Mouse (Mus musculus): ENCODE data around the gene Mrps7. TPM values are rescaled to one million over a fixed set of nuclear protein-coding genes. Genes with fewer than 3 reads are reported as not detected.

Gene Mrps7
- 10 to 100 TPM; 47.4 to 49.8 TPM for total RNA-seq (2021)
- long read RNA-seq, experiment 1, transcript Mrps7-201 (5 exons, 1,962 nt), result major isoform, 88 of 105 reads
- long read RNA-seq, experiment 1, partial matches to known transcripts, result 5 of 105 reads
- long read RNA-seq, experiment 1, other reads (novel, unspliced or antisense), result 9 of 105 reads
- long read RNA-seq, experiment 2, transcript Mrps7-201 (5 exons, 1,962 nt), result major isoform, 56 of 67 reads
- long read RNA-seq, experiment 2, partial matches to known transcripts, result 3 of 67 reads
- long read RNA-seq, experiment 2, other reads (novel, unspliced or antisense), result 6 of 67 reads

DNA sequence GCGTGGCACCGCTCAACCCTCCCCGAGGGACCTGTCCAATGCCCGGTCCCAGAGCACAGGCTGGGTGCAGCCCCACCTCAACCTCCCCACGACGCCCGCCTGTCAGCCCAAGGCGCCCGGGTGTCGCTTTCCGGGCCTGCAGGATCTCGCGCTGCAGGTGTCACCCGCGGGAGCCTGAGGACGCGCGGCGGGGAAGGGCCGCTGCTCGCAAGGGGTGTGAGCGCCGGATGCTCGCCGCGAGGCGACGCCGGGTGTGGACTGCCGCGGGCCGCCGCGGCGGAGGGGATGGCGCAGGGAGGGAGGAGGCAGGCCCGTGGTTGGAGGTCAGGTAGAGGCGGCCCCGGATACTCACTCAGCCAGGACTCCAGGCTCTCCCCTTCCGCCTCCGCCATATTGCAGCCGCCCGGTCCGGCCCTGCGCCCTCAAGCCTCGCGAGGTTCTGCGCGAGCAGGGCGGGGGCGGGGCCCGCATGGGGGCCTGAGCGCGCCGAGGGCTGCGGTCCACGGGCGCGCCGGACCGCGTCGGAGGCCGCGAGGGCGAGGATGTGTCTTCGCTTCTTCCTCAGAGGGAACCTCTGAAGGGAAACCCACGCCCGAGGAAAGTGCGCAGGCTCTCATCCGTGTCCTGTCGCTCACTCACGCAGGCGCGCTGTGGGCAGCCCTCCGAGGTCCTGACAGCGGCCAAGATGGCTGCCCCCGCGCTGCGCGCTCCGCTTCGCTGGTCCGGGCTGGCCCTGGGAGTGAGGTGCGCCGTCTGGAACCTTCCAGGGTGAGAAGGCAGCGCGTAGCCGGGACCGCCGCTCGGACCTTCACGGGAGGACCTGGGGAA, at the start of gene Mrps7, which contains the start of gene Gga3:
Gene Mrps7 (plus strand): TSS at position 450 of the 828 bp plus-strand sequence.
Gene Gga3 (minus strand): TSS at position 576 of the 828 bp plus-strand sequence.
- peak; percentile 87 to 89 for DNase-seq (ENCODE audit: low spot score in 2 of 2)
- intact Hi-C loops (cut with DNase I), result loop anchor here (10.0 kb wide), 1 partner anchor 109 kb away; the partner anchor contains the start of gene Nt5c

DNA sequence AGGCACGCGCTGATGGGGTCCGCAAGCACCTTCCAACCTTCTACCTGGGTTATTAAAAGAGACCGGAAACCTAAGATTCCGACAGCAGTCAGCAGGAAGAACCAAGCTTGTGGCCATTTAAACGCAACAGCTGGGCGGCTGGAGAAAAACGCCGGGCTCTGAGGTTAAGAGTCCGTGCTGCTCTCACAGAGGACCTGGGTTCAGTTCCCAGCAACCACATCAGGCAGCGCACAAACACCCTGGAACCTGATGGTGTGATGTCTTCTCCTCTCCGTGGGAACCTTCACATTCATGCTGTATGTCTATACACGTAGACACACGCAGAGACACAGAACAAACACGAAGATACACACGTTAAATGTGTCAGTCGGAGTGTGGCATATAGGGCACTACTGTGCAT, 48.0 kb upstream of the Mrps7 start:
- intact Hi-C loops (cut with DNase I), result no loop called here
- DNase-seq (ENCODE audit: low spot score in 2 of 2), result no peak

DNA sequence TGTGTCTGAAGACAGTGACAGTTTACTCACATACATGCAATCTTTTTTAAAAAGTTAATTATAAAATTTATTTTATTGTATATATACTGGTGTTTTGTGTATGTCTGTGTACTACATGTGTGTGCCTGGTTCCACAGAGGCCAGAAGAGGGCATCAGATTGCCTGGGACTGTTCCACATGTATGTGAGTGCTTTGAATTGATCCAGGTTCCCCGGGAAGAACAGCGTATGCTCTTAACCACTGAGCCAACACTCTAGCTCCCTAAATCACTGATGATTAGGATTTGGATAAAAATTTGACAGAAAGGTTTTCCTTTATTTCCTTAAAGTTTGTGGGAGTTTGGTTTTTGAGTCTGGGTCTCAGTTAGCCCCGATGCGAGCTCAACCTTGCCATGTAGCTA, 40.3 kb upstream of the Mrps7 start:
- DNase-seq (ENCODE audit: low spot score in 2 of 2), result no peak
- intact Hi-C loops (cut with DNase I), result no loop called here

DNA sequence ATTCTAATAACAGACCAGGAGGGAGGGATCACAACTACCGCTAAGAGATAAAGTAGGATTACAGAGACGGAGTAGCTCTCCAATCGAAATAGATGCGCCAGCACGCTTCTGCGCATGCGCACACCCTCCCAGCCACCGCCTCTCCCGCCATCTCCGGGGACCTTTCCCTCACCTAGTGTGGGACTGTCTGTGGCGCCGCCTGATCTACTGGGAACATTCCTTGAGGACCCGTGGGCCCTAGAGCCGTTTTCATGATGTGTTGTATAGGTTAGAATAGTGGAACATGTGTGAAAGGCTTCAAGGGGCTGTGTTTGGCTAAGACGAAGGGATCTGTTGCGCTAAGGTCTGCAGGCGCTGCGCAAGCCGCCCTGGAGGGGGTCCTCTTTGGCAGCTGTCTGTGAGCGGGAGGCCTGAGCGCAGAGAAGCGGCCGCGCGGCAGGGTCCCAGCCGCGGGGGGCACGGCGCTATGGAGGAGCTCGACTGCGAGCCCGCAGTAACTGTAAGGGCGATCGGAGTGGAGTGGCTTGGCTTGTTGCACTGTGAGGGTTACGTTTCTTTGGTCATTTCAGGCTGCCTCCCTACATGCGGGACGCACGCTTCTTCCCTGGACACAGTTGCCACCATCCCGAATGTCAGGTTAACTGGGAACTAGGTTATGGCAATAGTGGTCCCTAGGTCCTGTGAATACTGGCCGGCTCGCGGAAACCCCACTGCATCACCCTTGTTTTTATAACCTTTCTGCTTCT, 39.5 kb upstream of the Mrps7 start, which contains the start of gene Nup85:
Gene Nup85 (plus strand): TSS at position 371 of the 746 bp plus-strand sequence.
- DNase-seq (ENCODE audit: low spot score in 2 of 2), result peak; percentile 97 to 98
- intact Hi-C loops (cut with DNase I), result no loop called here

DNA sequence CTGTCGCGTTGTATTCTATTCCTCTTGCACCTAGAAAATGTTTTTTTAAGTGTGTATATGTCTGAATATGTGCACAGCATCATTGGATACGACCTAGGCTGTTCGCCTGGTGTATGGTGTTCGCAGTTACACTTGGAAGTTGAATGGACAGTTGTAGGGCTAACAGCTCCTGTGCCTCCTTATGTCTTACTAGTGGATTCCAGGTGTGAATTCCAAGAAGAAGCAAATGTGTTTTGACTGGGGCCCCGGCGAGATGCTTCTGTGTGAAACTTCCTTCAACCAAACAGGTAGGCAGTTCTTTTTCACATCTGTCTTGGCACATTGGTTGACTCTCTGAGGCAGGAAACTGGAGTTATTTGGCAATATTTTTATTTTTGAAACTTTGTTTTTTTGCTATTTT, 38.8 kb upstream of the Mrps7 start:
- no peak for DNase-seq (ENCODE audit: low spot score in 2 of 2)
- intact Hi-C loops (cut with DNase I), result no loop called here

DNA sequence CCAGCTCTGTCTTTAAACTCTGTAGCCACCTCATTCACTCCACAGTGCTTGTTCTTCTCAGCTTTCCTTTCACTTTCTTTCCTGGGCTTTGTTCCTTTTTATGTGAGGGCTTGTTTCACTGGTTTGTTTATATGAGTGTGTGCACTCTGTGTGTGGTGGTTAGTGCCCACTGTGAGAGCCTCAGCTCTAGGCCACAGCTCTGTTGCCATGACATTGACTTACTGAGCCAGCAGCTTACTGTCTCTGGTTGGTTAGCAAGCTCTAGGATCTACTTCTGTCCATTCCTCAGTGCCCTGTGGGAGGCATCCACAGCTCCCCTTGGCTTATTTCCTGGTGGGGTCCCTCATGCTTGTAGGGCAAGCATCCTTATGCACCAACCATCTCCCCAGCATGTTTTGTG, 24.6 kb upstream of the Mrps7 start:
- intact Hi-C loops (cut with DNase I), result no loop called here
- DNase-seq (ENCODE audit: low spot score in 2 of 2), result no peak

DNA sequence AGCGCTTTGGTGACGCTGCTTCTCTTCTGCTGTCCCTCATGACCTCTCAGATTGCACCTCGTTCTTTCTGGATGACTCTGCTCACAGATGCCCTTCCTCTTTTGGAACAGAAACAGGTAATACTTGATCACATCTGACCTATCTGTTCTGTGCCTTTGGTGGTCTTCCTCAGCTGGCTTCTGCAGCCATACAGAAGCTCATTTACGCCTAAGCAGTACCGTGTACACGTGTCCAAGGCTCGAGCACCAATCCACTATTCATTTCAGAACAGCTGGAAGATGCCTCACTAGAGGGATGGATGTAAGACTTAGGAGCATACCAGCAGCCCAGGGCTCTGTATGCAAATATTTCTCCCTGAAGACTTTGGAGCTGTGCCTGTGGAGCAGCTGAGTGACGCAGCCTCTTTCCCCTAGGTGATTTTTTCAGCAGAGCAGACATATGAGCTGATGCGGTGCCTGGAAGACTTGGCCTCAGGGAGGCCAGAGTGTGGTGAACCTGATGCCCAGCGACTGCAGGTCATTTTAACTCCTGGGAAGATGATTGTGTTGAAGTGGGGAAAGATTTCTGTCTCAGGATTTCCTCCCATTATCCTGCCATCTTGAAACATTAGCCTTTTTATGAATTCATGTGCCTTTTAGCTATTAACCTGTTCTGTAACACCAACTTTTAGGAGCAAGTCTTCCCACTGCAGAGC, 20.7 kb upstream of the Mrps7 start:
- no peak for DNase-seq (ENCODE audit: low spot score in 2 of 2)
- intact Hi-C loops (cut with DNase I), result loop anchor here (10.0 kb wide), 1 partner anchor 98 kb away; no protein-coding TSS in a partner anchor

DNA sequence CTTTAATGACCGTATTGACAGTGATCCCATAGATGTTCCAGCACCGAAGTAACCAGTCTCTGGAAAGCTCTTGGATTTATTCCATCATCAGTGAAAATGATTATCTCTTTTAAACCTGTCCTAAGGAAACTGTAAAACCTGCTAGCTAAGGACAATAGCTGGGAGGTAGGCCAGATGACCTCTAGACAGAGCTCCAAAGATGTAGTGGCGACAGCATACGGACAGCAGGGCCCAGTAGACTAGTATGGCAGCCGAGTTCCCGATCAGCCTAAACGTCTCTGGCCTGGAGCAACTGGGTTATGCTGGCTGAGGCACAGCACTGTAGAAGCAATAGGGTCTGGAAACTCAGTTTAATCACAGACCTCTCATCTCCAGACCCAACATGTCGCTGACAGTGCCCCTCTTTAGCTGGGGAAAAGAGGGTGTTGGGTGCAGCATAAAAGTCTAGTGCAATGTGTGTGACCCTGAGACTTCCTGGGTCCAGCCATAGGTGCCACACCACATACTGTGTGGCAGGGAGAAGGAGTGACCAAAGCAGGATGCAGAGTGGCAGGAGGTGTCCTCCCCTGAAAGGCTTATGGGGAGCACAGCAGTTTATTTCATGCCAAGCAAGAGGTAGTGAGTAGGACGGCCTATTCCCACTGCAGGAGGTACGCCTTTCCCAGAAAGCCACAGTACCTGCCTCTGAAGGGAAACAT, 19.2 kb upstream of the Mrps7 start:
- intact Hi-C loops (cut with DNase I), result loop anchor here (10.0 kb wide), 1 partner anchor 100 kb away; no protein-coding TSS in a partner anchor
- DNase-seq (ENCODE audit: low spot score in 2 of 2), result no peak

DNA sequence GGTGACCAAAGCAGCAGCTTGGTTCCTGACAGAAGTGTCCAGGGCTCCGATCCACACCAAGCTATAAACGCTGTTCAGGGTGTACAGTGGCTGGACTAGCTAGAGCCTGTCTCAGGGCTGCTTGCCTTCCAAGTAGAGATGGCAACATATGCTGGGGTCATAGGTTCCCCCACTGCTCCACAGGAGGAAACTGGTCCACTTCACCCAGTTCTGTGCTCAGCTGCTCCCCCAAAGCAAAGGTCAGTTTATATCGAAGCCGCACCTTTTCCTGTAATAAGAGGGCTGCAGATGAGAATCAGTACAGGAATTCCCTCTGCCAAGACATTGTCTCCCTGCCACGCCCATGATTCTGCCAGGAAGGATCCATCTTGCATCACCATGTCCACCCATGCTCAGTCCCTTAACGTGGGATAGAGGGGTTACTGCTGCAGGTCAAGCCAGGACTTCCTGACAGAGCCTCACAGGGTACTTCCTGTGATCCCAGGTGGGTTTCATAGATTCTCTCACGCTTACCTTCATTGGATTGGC, 18.1 kb upstream of the Mrps7 start:
- intact Hi-C loops (cut with DNase I), result loop anchor here (10.0 kb wide), 1 partner anchor 101 kb away; no protein-coding TSS in a partner anchor
- no peak for DNase-seq (ENCODE audit: low spot score in 2 of 2)

DNA sequence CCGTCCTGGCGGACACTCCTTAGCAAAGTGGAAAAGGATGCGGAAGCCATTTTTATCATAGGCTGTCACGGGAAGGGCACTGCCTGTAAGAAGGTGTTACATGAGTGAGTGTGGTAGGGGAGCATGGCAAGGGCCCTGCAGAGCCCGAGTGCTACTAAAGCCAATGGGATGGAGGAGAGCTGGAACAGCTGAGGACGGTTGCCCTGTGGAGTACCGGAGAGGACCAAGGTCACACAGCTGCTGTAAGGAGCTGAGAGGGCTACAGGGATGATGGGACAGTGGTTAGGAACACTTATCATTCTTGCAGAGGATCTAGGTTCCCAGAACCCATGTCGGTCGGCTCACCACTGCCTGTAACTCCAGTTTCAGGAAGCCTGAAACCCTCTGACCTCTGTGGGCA, 17.3 kb upstream of the Mrps7 start:
- DNase-seq (ENCODE audit: low spot score in 2 of 2), result no peak
- intact Hi-C loops (cut with DNase I), result loop anchor here (10.0 kb wide), 1 partner anchor 102 kb away; no protein-coding TSS in a partner anchor

DNA sequence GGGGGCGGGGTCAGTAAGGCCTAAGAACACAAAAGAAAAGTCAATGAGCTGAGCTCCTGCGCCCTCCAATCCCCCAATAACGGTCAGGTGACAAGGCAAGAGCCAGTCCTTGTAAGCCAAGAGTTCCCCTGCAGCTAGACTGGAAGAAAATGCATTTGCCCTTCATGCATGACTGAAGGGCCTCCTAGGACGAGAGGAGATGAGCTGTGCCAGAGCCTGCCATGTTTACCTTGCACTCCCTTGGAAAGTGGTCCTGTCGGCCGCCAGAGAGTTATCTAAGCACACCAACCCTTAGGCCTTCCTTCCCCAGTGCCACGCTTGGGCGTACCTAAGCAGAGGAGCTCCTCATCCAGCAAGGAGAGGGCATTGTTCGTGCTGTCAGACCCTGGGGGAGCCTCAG, 15.7 kb upstream of the Mrps7 start:
- no peak for DNase-seq (ENCODE audit: low spot score in 2 of 2)
- intact Hi-C loops (cut with DNase I), result loop anchor here (10.0 kb wide), 1 partner anchor 103 kb away; no protein-coding TSS in a partner anchor

DNA sequence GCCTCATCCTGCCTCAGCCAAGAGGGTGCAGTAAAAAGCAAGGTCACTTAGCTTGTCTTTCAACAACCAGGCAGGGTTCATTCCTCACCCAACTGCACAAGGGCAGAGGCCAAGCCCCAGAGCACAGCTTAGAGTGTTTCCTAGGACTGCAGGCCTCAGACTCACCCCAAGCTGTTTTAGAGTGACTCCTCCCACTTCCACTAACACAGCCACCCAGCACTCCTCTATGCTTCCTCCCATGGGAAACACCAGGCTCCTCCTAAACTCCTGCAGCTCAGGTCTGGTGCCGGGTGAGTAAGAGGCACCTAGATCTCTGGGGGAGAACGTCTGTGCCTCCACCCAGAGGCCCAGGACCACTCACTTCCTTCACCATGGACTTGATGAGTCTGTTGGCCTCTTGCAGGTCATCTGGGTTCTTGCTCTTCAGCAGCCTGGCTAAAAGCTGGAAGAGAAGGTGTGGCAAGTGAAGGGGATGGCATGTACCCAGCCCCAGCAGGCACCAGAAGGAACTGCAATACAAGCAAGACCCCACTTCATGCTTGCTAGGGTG, 13.1 kb upstream of the Mrps7 start:
- no peak for DNase-seq (ENCODE audit: low spot score in 2 of 2)
- intact Hi-C loops (cut with DNase I), result no loop called here

DNA sequence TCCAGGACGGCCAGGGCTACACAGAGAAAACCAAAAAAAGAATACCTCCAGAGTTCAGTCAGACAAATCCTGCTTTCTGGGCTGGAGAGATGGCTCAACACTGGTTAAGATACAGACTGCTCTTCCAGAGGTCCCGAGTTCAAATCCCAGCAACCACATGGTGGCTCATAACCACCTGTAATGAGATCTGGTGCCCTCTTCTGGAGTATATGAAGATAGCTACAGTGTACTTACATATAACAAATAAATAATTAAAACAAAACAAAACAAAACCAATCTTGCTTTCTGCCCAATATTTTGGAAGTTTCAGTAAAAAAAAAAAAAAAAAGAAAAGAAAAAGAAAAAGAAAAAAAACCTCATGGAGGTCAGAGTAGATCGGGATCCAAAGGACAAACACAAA, 8.5 kb upstream of the Mrps7 start:
- intact Hi-C loops (cut with DNase I), result no loop called here
- no peak for DNase-seq (ENCODE audit: low spot score in 2 of 2)

DNA sequence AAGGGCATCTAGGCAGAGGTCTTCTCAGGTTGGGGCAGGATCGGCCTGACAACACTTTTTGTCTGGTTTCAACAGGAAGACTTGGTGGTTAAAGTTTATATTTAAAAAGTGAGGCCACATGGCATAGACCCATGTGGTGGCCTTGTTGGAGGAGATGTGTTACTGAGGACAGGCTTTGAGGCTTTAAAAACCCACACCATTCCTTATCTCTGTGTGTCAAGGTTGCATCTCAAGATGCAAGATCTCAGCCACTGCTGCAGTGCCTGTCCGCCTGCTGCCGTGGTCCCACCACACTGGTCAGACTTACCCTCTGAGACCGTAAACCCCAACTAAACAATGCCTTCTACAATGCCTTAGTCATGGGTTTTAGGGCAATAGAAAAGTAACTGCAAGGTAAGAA, 5.4 kb upstream of the Mrps7 start:
- DNase-seq (ENCODE audit: low spot score in 2 of 2), result no peak
- intact Hi-C loops (cut with DNase I), result no loop called here

DNA sequence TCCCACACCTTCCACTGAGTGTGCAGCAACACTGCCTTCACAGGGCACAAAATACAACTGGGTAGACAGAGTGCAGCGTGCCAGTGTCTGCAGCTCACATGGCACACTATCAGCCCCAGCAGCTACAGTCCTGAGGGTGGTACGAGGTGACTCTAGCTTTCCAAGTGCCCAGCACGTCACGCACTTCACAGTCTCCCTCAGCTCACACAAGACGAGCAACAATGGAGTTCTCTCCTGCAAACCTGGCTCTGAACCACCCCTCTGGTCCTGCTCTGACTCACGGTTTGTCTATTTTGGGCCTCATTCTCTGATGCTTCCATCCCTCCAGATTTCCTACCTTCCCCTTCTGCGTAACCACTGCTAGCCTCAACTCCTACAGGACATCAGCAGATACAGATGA, 4.0 kb upstream of the Mrps7 start:
- intact Hi-C loops (cut with DNase I), result loop anchor here (10.0 kb wide), 1 partner anchor 105 kb away; the partner anchor contains the start of gene Nt5c
- DNase-seq (ENCODE audit: low spot score in 2 of 2), result peak in 1 of 2 experiments; percentile 36

DNA sequence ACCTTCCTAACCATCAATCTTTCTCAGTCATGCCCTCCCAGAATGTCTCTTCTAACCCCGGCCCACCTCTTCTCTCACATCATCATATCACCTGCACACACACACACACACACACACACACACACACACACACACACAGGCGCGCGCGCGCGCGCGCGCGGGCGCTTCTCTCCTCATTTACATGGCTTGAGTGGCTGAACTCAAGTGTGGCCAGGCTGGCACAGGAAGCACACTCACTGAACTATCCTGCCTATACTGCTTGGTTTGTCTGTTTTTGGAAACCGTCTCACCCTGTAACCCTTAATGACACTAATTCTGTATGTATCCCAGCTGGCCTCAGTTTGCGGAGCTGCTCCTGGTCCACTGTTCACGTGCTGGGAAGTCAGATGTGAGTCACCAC, 3.0 kb upstream of the Mrps7 start:
- intact Hi-C loops (cut with DNase I), result loop anchor here (10.0 kb wide), 1 partner anchor 106 kb away; the partner anchor contains the start of gene Nt5c
- no peak for DNase-seq (ENCODE audit: low spot score in 2 of 2)

DNA sequence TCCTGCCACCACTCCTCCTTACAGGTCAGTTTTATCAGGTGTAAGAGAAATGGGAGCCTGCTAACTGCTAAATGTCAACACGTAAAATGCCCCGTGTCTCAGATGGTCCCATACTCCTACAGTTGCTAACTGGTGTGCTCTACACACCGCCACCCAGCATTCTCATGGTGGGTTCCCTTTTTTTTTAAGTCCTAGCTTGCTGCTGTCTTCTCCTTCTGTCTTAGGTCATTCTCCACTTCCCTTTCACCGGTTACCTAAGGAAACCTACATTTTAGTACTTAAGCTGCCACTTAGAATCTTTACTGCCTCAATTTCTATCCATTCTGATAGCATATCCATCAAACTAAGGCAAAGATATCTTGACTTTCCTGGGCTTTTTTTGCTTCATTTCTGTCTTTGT, 2.6 kb upstream of the Mrps7 start:
- no peak for DNase-seq (ENCODE audit: low spot score in 2 of 2)
- intact Hi-C loops (cut with DNase I), result loop anchor here (10.0 kb wide), 1 partner anchor 106 kb away; the partner anchor contains the start of gene Nt5c

DNA sequence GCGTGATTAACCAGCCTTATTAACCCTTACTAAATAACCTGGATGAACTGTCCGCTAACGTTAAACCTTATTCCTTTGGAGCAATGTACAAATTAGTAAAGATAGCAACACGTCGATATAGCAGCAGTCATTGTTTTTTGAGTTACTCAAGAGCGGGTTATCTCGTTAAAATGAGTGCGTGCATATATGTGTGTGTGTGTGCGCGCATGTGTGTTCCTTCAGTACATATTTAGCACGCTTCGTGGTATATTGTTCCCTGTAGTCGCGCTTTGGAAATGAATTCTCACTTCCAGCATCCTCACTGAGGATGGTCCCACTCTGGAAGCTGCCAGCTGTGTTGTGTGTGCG, 623 bp upstream of the Mrps7 start:
- intact Hi-C loops (cut with DNase I), result loop anchor here (10.0 kb wide), 1 partner anchor 108 kb away; the partner anchor contains the start of gene Nt5c
- DNase-seq (ENCODE audit: low spot score in 2 of 2), result peak in 1 of 2 experiments; percentile 33
